Mouse (Mus musculus) cerebellum, adult 8-10 months (tissue): ENCODE measurements at regions not wholly inside any gene's neighbourhood (a gene's known extent, or its start where the extent isn't known, plus 50 kb on each side); places are given as distances from the start of the nearest gene placed in this dataset.

Experiments used
- DNase-seq: peaks from one replicate; pipeline ENCODE4 v3.0.0; 2022

- DNase-seq: no peak
Observed at GRCm38 (mm10) chr13:28898900-28899299, 54.6 kb downstream of the Sox4 start.

GRCm38 (mm10) chr13:28892896-28893295, 60.6 kb downstream of the Sox4 start:
- no peak for DNase-seq

DNA sequence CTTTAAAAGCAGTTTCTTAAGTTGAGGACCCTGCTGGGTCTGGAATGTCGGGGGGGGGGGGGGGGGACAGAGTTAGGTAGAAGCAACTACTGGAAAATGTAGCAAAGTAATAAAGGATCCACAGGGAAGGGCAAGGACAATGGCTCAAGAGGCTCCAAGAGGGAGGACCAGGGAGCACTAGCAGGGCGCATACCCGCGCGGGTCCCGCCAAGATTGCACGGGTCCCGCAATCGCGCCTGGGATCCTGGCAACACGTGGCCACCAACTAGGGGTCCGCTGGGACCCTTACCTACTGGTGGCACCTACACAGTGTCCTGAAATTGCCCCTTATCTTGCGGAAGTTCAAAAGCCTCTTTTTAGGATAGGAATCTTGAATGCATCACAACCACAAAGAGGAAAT, 66.4 kb downstream of the Sox4 start:
- no peak for DNase-seq

GRCm38 (mm10) chr13:28886691-28887090, 66.8 kb downstream of the Sox4 start:
- DNase-seq: no peak

- no peak for DNase-seq
Observed at GRCm38 (mm10) chr13:28885083-28886037, 68.2 kb downstream of the Sox4 start.

- no peak for DNase-seq
Observed at GRCm38 (mm10) chr13:28884191-28884820, 69.2 kb downstream of the Sox4 start.

- DNase-seq: no peak
Observed at GRCm38 (mm10) chr13:28883398-28883797, 70.1 kb downstream of the Sox4 start.

DNA sequence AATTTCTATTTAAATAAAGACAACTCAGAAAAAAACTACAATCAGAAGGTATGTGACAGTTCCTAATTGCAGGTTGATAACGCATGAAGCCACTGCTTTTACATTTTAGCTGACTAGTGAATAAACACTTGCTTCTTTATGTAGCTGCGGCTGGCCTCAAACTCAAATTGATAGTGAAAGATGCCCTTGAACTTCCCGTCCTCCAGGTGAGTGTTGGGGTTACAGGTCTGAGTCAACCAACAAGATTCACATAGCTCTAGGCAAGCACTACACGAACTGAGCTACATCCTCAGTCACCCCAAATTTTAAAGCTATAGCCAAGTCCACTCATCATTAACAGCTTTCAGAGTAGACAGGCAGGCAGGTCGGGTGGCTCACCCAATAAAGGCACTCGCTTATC, 72.6 kb downstream of the Sox4 start:
- DNase-seq: no peak

- DNase-seq: no peak
Observed at GRCm38 (mm10) chr13:28878692-28879091, 74.8 kb downstream of the Sox4 start.

DNA sequence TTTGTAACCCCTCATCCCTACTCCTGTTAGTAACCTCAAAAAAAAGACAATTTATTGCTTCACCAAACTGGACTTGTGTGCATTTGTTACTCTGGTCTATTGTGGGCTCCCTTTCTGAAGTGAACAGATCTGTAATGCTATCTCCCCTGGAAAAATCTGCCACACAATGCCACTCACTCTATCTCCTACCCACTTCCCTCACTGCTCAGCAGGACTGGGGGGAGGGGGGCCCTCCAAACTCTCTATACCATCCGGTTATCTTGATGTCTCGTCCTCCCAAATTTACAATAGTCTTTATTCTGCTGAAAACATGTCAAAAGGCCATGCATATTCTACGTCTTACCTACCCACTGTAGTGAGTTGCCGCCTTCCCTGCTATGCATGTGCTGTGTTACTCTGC, 76.7 kb downstream of the Sox4 start:
- DNase-seq: no peak

DNA sequence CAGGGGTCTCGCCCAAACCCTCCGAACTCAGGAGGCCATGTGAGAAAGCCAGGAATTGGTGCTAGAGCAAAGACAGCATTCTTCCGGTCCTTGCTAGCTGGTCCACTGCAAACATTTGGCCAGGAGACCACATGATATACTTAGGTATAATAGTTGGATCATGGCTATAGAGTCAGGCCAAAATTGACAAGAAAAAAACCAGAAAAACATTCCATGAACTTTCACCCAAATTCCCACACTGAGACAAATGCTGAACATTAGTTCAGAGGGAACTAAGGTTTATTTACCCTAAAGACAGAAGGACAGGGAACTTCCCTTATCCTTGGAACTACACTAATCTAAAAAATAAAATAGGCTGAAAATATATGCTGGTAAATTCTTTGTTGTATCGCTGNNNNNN, 82.8 kb downstream of the Sox4 start:
- no peak for DNase-seq

DNA sequence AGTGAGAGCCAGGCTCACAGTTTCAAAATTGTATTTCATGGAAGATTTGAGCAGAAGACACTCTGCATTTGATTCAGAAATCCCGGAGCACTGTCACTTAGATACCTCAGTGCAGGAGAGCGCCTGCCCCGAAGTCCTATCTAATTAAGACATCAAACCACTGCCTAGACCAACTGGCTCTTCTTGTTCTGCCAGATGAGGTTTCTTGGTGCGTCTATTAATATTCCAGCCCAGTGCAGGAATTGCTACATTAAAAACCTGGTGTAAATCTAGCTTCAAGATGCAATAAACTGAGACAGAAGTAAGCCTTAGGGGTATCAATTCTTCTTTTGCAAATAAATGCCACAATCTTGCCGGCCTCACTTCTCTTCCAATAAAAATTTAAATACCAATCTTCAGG, 86.3 kb downstream of the Sox4 start:
- no peak for DNase-seq

- DNase-seq: no peak
Observed at GRCm38 (mm10) chr13:28866686-28867085, 86.8 kb downstream of the Sox4 start.

GRCm38 (mm10) chr13:28860601-28861000, 92.9 kb downstream of the Sox4 start:
- no peak for DNase-seq

DNA sequence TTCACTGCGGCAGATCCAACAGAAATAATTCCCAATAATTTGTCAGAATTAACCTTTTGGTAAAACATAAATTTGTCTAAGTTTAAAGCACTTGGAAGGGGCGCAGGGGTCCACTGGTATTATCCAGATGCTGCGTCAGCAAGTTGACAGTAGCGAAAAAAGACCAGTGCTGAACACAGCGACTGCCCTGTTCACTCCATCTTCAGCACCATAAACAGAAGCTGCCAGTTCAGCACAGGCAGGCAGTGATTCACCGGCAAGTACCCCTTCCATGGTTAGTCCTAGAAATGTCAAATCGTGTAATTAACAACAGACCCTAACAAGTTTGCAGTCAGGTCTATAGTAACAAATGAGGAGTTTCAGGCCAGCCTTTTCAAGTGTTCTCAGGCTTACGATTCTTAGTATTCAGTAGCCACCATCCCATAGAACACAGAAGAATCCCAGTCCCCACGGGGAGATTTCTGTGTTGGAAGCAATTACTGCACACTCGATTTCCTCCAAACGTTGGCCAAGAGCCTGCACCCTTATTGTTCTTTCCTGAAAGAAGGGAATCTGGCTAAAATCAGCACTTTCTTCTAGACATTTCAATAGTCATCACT, 93.6 kb downstream of the Sox4 start:
- no peak for DNase-seq

DNA sequence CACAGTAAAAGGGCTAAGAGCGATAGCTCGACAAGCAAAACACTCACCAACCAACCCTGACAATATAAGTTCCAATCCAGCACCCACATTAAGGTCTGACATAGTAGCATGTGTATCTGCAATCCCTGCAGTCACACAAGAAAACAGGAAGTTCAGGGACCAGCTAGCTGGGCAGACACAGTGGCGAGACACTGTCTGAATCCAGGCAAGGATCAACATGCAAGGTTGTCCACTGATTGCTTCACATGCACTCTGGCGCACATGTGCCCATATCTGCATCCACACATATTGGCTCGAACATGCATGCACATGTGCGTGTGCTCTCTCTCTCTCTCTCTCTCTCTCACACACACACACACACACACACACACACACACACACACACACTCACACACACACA, 95.5 kb downstream of the Sox4 start:
- DNase-seq: no peak

DNA sequence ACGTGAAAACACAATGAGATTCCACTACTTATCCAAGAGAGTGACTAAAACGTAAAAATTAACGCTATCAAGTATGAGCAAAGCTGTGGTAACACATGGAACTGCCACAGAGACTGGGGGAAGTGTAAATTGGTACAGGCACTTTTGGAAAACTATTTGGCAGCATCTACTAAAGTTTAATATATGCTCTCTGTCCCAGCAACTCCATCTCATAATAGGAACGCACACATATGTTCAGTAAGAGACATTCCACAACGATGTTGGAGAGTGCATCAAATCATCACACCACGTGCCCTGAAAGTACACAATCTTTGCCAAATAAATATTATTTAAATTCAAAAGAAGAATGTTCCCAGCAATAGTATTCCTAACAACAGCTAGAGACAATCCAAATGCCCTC, 96.3 kb downstream of the Sox4 start:
- no peak for DNase-seq

DNA sequence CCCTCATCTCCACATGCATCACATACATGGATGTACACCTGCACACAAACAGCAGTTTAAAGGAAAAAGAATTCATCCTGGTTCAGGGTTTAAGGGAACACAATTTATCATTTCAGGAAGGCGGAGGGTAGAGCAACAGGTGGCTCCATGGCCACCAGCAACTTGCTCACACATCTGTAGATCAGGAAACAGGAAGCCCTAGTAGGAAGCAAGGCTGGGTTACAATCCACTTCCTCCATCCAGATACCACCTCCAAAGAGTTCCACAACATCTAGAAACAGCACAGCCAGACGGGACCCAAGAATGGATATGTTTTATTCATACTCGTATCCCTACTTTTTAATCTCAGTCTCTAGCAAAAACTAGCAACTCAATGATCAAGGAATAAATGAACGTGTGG, 97.0 kb downstream of the Sox4 start:
- no peak for DNase-seq

GRCm38 (mm10) chr13:28854247-28854646, 99.3 kb downstream of the Sox4 start:
- no peak for DNase-seq

- no peak for DNase-seq
Observed at GRCm38 (mm10) chr13:28848305-28848704, 105.2 kb downstream of the Sox4 start.

DNA sequence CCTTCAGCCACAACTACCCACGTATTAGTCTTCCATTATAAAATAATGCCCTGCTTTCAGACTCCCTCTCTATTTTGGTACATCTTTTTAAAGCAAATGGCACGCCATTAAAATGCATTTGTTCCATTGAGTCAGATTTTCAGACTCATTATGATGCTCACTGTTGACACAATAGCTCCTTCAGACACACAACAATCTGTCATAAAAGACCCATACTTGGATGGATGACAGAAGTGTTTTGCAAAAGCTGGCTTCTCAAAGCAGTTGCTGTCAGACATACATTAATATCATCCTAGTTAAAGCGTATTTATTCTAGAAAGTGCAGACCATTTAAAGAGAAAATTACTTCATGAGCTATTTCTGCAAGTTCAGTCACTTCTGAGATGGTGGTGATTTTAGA, 106.0 kb downstream of the Sox4 start:
- DNase-seq: no peak

DNA sequence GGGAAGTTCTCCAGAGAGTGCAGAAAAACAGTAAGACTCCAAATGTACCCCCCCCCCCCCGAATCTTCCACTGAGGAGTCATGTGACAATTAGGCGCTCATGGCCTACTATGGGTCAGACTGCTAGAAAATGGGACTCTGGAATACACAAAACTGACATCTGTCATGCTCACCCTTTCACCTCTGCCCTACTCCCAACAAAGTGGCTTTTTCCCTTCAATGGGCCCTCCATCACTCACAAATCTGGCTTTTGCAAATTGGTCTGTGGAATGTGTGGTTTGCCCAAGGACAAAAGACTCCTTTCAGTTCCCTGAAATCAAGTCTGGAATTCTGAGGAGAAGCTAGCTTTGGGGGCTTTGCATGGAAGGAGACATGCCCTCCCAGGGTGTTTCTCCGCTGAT, 109.0 kb downstream of the Sox4 start:
- DNase-seq: no peak

- no peak for DNase-seq
Observed at GRCm38 (mm10) chr13:28842811-28843210, 110.7 kb downstream of the Sox4 start.

- no peak for DNase-seq
Observed at GRCm38 (mm10) chr13:28840142-28840541, 113.4 kb downstream of the Sox4 start.
